Mouse (Mus musculus): ENCODE results near the gene Adamts17. TPM values are rescaled to one million over a fixed set of nuclear protein-coding genes. Genes with fewer than 3 reads are reported as not detected.

Gene Adamts17
- polyA plus RNA-seq, 1 experiment from 2014 or later: 5.0 TPM

GRCm38 (mm10) chr7:66806801-66807200 lies 32.7 kb upstream of the Adamts17 start:
- H3K4me2 ChIP-seq (replicated peaks): no peak overlapping the region
- WGBS: 77% methylated on average over 3 of the region's 3 CpGs
- H3K9ac ChIP-seq: no peak overlapping the region

DNA sequence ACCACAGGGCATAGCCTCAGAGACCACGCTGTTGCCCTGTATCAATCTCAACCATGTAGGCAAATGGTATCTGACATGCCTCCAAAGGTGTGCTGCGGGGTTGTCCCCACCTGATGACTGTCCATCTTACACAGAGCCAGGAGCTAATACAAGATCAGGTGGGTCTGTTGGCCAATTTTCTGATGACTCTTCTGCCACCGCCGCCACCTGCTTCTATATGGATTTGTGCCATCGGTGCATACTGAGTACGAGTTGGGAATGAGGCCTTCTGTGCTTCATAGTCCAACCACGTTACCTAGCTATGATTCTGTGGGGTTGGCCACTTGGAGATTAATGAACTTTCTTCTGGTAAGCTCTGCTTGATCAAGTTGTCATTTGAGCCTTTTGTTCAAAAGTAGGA lies 29.1 kb upstream of the Adamts17 start:
- Histone ChIP-seq H3K4me1 (replicated peaks; ENCODE audit: control insufficient read depth, insufficient read depth, low read length) (no peaks in the 10 kb centered on the region), H3K4me2 (replicated peaks) (no peak overlapping the region), H3K36me3 (replicated peaks; ENCODE audit: control insufficient read depth, insufficient read depth) (no peaks in the 10 kb centered on the region), H3K27ac (no peak overlapping the region), H3K9me3 (ENCODE audit: control insufficient read depth, low read length) (no peaks in the 10 kb centered on the region), H3K4me3 (replicated peaks; ENCODE audit: low read length) (no peak overlapping the region), H3K27me3 (ENCODE audit: control insufficient read depth, insufficient read depth, low read length) (no peaks in the 10 kb centered on the region), H3K9ac (no peak overlapping the region)
- DNase-seq (ENCODE audit: low spot score) (no peak), ATAC-seq (ENCODE audit: low FRiP score) (no peak)
- 95% methylated on average over 7 of the region's 7 CpGs for WGBS

More at GRCm38 (mm10) chr7:66806801-66807200, 32.7 kb upstream of the Adamts17 start:
- no peaks in the 10 kb centered on the region for H3K36me3 ChIP-seq (replicated peaks; ENCODE audit: control insufficient read depth, insufficient read depth)
- no peaks in the 10 kb centered on the region for H3K4me1 ChIP-seq (replicated peaks; ENCODE audit: control insufficient read depth, insufficient read depth, low read length)
- ATAC-seq (ENCODE audit: low FRiP score): no peak
- no peaks in the 10 kb centered on the region for H3K27me3 ChIP-seq (ENCODE audit: control insufficient read depth, insufficient read depth, low read length)
- H3K9me3 ChIP-seq (ENCODE audit: control insufficient read depth, low read length): no peaks in the 10 kb centered on the region
- H3K27ac ChIP-seq: no peak overlapping the region
- DNase-seq (ENCODE audit: low spot score): no peak
- no peak overlapping the region for H3K4me3 ChIP-seq (replicated peaks; ENCODE audit: low read length)

DNA sequence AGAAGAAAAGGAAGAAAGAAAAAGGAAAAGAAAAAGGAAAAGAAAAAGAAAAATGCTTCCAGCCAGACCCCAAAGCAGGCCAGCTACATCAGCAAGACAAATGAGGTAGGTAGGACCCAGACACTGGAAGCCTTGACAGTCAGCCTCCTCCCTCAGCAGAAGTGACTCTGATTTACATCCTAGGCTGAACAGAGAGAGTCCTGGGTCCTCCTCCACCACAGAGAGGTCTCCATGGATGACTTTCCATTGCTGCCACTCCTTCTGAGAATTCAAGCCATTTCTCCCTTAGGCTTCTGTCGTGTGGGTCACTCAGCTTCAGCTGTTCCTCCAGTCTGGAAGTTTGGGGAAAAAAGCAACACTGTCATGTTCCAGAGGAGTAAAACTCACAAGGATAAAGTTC lies 28.2 kb upstream of the Adamts17 start:
- no peaks in the 10 kb centered on the region for H3K36me3 ChIP-seq (replicated peaks; ENCODE audit: control insufficient read depth, insufficient read depth)
- H3K4me2 ChIP-seq (replicated peaks): no peak overlapping the region
- H3K27me3 ChIP-seq (ENCODE audit: control insufficient read depth, insufficient read depth, low read length): no peaks in the 10 kb centered on the region
- H3K27ac ChIP-seq: no peak overlapping the region
- H3K4me1 ChIP-seq (replicated peaks; ENCODE audit: control insufficient read depth, insufficient read depth, low read length): no peaks in the 10 kb centered on the region
- no peak overlapping the region for H3K4me3 ChIP-seq (replicated peaks; ENCODE audit: low read length)
- no peak overlapping the region for H3K9ac ChIP-seq
- no peaks in the 10 kb centered on the region for H3K9me3 ChIP-seq (ENCODE audit: control insufficient read depth, low read length)
- ATAC-seq (ENCODE audit: low FRiP score): no peak
- WGBS: 88% methylated on average over 1 of the region's 1 CpGs
- no peak for DNase-seq (ENCODE audit: low spot score)

DNA sequence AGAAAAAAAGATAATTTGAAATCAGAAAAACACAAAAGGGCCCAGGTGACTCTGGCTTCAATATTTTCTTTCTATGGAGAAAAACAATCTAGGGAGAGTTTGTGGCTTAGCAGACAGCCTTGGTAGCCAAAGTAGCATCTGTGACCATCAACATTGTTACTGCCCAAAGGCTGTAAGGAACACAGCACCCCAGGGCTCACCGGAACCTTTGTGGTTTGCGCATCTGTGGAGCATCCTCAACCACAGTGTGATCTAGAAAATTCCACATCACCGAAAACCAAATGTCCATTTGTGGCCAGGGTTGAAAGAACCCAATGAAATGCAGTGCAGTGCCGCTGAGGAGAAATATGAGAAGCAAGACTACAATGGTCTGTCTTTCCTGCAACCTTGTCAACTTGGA lies 27.2 kb upstream of the Adamts17 start:
- Histone ChIP-seq H3K27me3 (ENCODE audit: control insufficient read depth, insufficient read depth, low read length) (no peaks in the 10 kb centered on the region), H3K4me3 (replicated peaks; ENCODE audit: low read length) (no peak overlapping the region), H3K9ac (no peak overlapping the region), H3K36me3 (replicated peaks; ENCODE audit: control insufficient read depth, insufficient read depth) (no peaks in the 10 kb centered on the region), H3K27ac (no peak overlapping the region), H3K9me3 (ENCODE audit: control insufficient read depth, low read length) (no peaks in the 10 kb centered on the region), H3K4me1 (replicated peaks; ENCODE audit: control insufficient read depth, insufficient read depth, low read length) (no peaks in the 10 kb centered on the region), H3K4me2 (replicated peaks) (no peak overlapping the region)
- ATAC-seq (ENCODE audit: low FRiP score) (no peak), DNase-seq (ENCODE audit: low spot score) (no peak)
- WGBS: 94% methylated on average over 4 of the region's 4 CpGs

DNA sequence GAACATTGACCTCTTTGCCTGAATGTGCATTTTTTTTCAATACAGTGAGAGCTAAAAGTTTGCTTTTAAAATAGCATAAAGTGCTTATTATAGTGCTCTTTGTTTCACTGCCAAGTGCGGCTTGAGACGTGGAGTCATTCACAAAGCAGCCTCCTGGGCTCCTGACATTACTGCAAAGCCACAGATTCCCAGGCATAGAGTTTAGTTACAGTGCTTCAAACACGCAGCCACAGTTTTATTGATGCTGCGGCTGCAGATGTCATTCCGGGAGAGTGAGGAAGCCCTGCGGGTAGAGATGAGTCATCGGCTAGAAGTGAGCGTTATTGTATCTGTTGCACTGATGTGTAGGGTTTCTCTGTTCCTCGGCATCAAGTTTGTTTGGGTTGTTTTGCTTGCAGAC lies 26.8 kb upstream of the Adamts17 start:
- Histone ChIP-seq H3K36me3 (replicated peaks; ENCODE audit: control insufficient read depth, insufficient read depth) (no peaks in the 10 kb centered on the region), H3K4me2 (replicated peaks) (no peak overlapping the region), H3K4me1 (replicated peaks; ENCODE audit: control insufficient read depth, insufficient read depth, low read length) (no peaks in the 10 kb centered on the region), H3K27ac (no peak overlapping the region), H3K9ac (no peak overlapping the region), H3K9me3 (ENCODE audit: control insufficient read depth, low read length) (no peaks in the 10 kb centered on the region), H3K4me3 (replicated peaks; ENCODE audit: low read length) (no peak overlapping the region), H3K27me3 (ENCODE audit: control insufficient read depth, insufficient read depth, low read length) (no peaks in the 10 kb centered on the region)
- WGBS: 72% methylated on average over 9 of the region's 9 CpGs
- ATAC-seq (ENCODE audit: low FRiP score) (no peak), DNase-seq (ENCODE audit: low spot score) (no peak)

GRCm38 (mm10) chr7:66813172-66813571 lies 26.4 kb upstream of the Adamts17 start:
- no peaks in the 10 kb centered on the region for H3K27me3 ChIP-seq (ENCODE audit: control insufficient read depth, insufficient read depth, low read length)
- no peak overlapping the region for H3K4me3 ChIP-seq (replicated peaks; ENCODE audit: low read length)
- H3K36me3 ChIP-seq (replicated peaks; ENCODE audit: control insufficient read depth, insufficient read depth): no peaks in the 10 kb centered on the region
- ATAC-seq (ENCODE audit: low FRiP score) (no peak), DNase-seq (ENCODE audit: low spot score) (no peak)
- H3K27ac ChIP-seq: no peak overlapping the region
- no peaks in the 10 kb centered on the region for H3K4me1 ChIP-seq (replicated peaks; ENCODE audit: control insufficient read depth, insufficient read depth, low read length)
- 75% methylated on average over 1 of the region's 1 CpGs for WGBS
- H3K9ac ChIP-seq: no peak overlapping the region
- H3K9me3 ChIP-seq (ENCODE audit: control insufficient read depth, low read length): no peaks in the 10 kb centered on the region
- no peak overlapping the region for H3K4me2 ChIP-seq (replicated peaks)

DNA sequence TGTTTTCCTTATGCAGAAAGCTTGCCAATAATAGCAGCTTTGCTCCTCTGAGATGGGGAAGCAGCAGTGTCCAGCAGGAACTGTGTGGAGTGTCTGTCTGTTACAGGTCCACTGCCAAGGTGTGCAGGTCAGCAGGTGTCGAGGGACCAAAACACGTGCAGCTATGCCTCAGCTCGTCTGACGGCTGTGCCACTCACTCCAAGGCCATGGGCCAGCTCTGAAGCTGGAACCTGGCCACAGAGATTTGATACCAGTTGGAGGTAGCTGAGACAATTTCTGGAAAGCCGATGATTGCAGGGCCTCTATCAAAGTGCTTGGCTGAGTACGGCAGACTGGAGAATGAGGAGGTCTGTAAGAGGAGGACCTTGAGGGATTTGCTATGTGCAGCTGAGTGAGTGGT lies 24.0 kb upstream of the Adamts17 start:
- no peak for DNase-seq (ENCODE audit: low spot score)
- no peaks in the 10 kb centered on the region for H3K36me3 ChIP-seq (replicated peaks; ENCODE audit: control insufficient read depth, insufficient read depth)
- no peaks in the 10 kb centered on the region for H3K9me3 ChIP-seq (ENCODE audit: control insufficient read depth, low read length)
- no peak for ATAC-seq (ENCODE audit: low FRiP score)
- no peaks in the 10 kb centered on the region for H3K4me1 ChIP-seq (replicated peaks; ENCODE audit: control insufficient read depth, insufficient read depth, low read length)
- no peak overlapping the region for H3K27ac ChIP-seq
- WGBS: 85% methylated on average over 6 of the region's 6 CpGs
- H3K9ac ChIP-seq: no peak overlapping the region
- no peak overlapping the region for H3K4me3 ChIP-seq (replicated peaks; ENCODE audit: low read length)
- no peaks in the 10 kb centered on the region for H3K27me3 ChIP-seq (ENCODE audit: control insufficient read depth, insufficient read depth, low read length)
- H3K4me2 ChIP-seq (replicated peaks): no peak overlapping the region

- no peaks in the 10 kb centered on the region for H3K27me3 ChIP-seq (ENCODE audit: control insufficient read depth, insufficient read depth, low read length)
- H3K4me3 ChIP-seq (replicated peaks; ENCODE audit: low read length): no peak overlapping the region
- H3K4me2 ChIP-seq (replicated peaks): no peak overlapping the region
- H3K9ac ChIP-seq: no peak overlapping the region
- H3K27ac ChIP-seq: no peak overlapping the region
- no peaks in the 10 kb centered on the region for H3K36me3 ChIP-seq (replicated peaks; ENCODE audit: control insufficient read depth, insufficient read depth)
- H3K9me3 ChIP-seq (ENCODE audit: control insufficient read depth, low read length): no peaks in the 10 kb centered on the region
- H3K4me1 ChIP-seq (replicated peaks; ENCODE audit: control insufficient read depth, insufficient read depth, low read length): no peaks in the 10 kb centered on the region
- WGBS: 27% methylated on average over 6 of the region's 6 CpGs
- DNase-seq (ENCODE audit: low spot score): peak; percentile 52
- ATAC-seq (ENCODE audit: low FRiP score): no peak
Measured at GRCm38 (mm10) chr7:66820034-66820433, 19.5 kb upstream of the Adamts17 start.

- WGBS: 78% methylated on average over 5 of the region's 5 CpGs
- no peak overlapping the region for H3K4me2 ChIP-seq (replicated peaks)
Measured at GRCm38 (mm10) chr7:66830803-66831202, 8.7 kb upstream of the Adamts17 start.

GRCm38 (mm10) chr7:66831295-66831694 lies 8.2 kb upstream of the Adamts17 start:
- Histone ChIP-seq H3K27ac (no peak overlapping the region), H3K36me3 (replicated peaks; ENCODE audit: control insufficient read depth, insufficient read depth) (no peaks in the 10 kb centered on the region), H3K4me1 (replicated peaks; ENCODE audit: control insufficient read depth, insufficient read depth, low read length) (no peaks in the 10 kb centered on the region), H3K4me2 (replicated peaks) (no peak overlapping the region), H3K27me3 (ENCODE audit: control insufficient read depth, insufficient read depth, low read length) (no peaks in the 10 kb centered on the region), H3K4me3 (replicated peaks; ENCODE audit: low read length) (no peak overlapping the region), H3K9me3 (ENCODE audit: control insufficient read depth, low read length) (no peaks in the 10 kb centered on the region), H3K9ac (no peak overlapping the region)
- no peak for DNase-seq (ENCODE audit: low spot score)
- no peak for ATAC-seq (ENCODE audit: low FRiP score)
- WGBS: 59% methylated on average over 5 of the region's 5 CpGs

More at GRCm38 (mm10) chr7:66830803-66831202, 8.7 kb upstream of the Adamts17 start:
- H3K27ac ChIP-seq: no peak overlapping the region
- no peaks in the 10 kb centered on the region for H3K36me3 ChIP-seq (replicated peaks; ENCODE audit: control insufficient read depth, insufficient read depth)
- no peaks in the 10 kb centered on the region for H3K27me3 ChIP-seq (ENCODE audit: control insufficient read depth, insufficient read depth, low read length)
- H3K9me3 ChIP-seq (ENCODE audit: control insufficient read depth, low read length): no peaks in the 10 kb centered on the region
- ATAC-seq (ENCODE audit: low FRiP score) (no peak), DNase-seq (ENCODE audit: low spot score) (no peak)
- H3K4me1 ChIP-seq (replicated peaks; ENCODE audit: control insufficient read depth, insufficient read depth, low read length): no peaks in the 10 kb centered on the region
- H3K4me3 ChIP-seq (replicated peaks; ENCODE audit: low read length): no peak overlapping the region
- H3K9ac ChIP-seq: no peak overlapping the region

Data from hindbrain, embryonic 14.5 days (tissue).